Mouse (Mus musculus): Measurements from ENCODE around the gene Syt9. TPM values are rescaled to one million over a fixed set of nuclear protein-coding genes. Genes with fewer than 3 reads are reported as not detected.

Syt9 gene
- total and polyA plus RNA-seq, 2 experiments from 2014 or later: 14.2 to 35.2 TPM

- Histone ChIP-seq H3K4me3 (ENCODE audit: low read depth, low read length) (no peak overlapping the region), H3K27ac (ENCODE audit: low read depth, low read length) (no peak overlapping the region), H3K4me2 (ENCODE audit: low read depth, low read length, poor library complexity, severe bottlenecking) (no peak overlapping the region), H3K27me3 (ENCODE audit: insufficient read depth, low read length) (no peaks in the 10 kb centered on the region), H3K9me3 (ENCODE audit: low read length) (no peaks in the 10 kb centered on the region), H3K36me3 (ENCODE audit: insufficient read depth, low read length) (no peaks in the 10 kb centered on the region), H3K9ac (replicated peaks; ENCODE audit: low read length, poor library complexity, severe bottlenecking) (no peak overlapping the region), H3K4me1 (ENCODE audit: insufficient read depth, low read length) (no peaks in the 10 kb centered on the region)
- TF ChIP-seq CTCF (IDR thresholded peaks at IDR 0.05): no peak
- 69% methylated on average over 4 of the region's 4 CpGs for WGBS
- ATAC-seq (ENCODE audit: low FRiP score): no peak
- no peak for DNase-seq (ENCODE audit: low spot score)
Observed at GRCm38 (mm10) chr7:107540034-107540433, 169.5 kb downstream of the Syt9 start.

- no peak for DNase-seq (ENCODE audit: low spot score)
- H3K4me2 ChIP-seq (ENCODE audit: low read depth, low read length, poor library complexity, severe bottlenecking): no peak overlapping the region
- TF ChIP-seq CTCF (IDR thresholded peaks at IDR 0.05): no peak
- no peaks in the 10 kb centered on the region for H3K9me3 ChIP-seq (ENCODE audit: low read length)
- H3K4me1 ChIP-seq (ENCODE audit: insufficient read depth, low read length): no peaks in the 10 kb centered on the region
- H3K4me3 ChIP-seq (ENCODE audit: low read depth, low read length): no peak overlapping the region
- no peak overlapping the region for H3K27ac ChIP-seq (ENCODE audit: low read depth, low read length)
- no peaks in the 10 kb centered on the region for H3K27me3 ChIP-seq (ENCODE audit: insufficient read depth, low read length)
- 56% methylated on average over 1 of the region's 1 CpGs for WGBS
- H3K36me3 ChIP-seq (ENCODE audit: insufficient read depth, low read length): no peaks in the 10 kb centered on the region
- no peak for ATAC-seq (ENCODE audit: low FRiP score)
- H3K9ac ChIP-seq (replicated peaks; ENCODE audit: low read length, poor library complexity, severe bottlenecking): no peak overlapping the region
Observed at GRCm38 (mm10) chr7:107545011-107545410, 174.5 kb downstream of the Syt9 start.

GRCm38 (mm10) chr7:107547872-107548271, 177.3 kb downstream of the Syt9 start:
- no peak overlapping the region for H3K27ac ChIP-seq (ENCODE audit: low read depth, low read length)
- no peak for TF ChIP-seq CTCF (IDR thresholded peaks at IDR 0.05)

GRCm38 (mm10) chr7:107553461-107553860, 182.9 kb downstream of the Syt9 start:
- Histone ChIP-seq H3K27me3 (ENCODE audit: insufficient read depth, low read length) (no peaks in the 10 kb centered on the region), H3K4me2 (ENCODE audit: low read depth, low read length, poor library complexity, severe bottlenecking) (no peak overlapping the region), H3K27ac (ENCODE audit: low read depth, low read length) (no peak overlapping the region), H3K9me3 (ENCODE audit: low read length) (no peaks in the 10 kb centered on the region), H3K36me3 (ENCODE audit: insufficient read depth, low read length) (no peaks in the 10 kb centered on the region), H3K9ac (replicated peaks; ENCODE audit: low read length, poor library complexity, severe bottlenecking) (no peak overlapping the region), H3K4me1 (ENCODE audit: insufficient read depth, low read length) (no peaks in the 10 kb centered on the region), H3K4me3 (ENCODE audit: low read depth, low read length) (no peak overlapping the region)
- WGBS: 64% methylated on average over 1 of the region's 1 CpGs
- no peak for ATAC-seq (ENCODE audit: low FRiP score)
- DNase-seq (ENCODE audit: low spot score): no peak
- no peak for TF ChIP-seq CTCF (IDR thresholded peaks at IDR 0.05)

More at GRCm38 (mm10) chr7:107547872-107548271, 177.3 kb downstream of the Syt9 start:
- Histone ChIP-seq H3K36me3 (ENCODE audit: insufficient read depth, low read length) (no peaks in the 10 kb centered on the region), H3K4me2 (ENCODE audit: low read depth, low read length, poor library complexity, severe bottlenecking) (no peak overlapping the region), H3K9ac (replicated peaks; ENCODE audit: low read length, poor library complexity, severe bottlenecking) (no peak overlapping the region), H3K4me1 (ENCODE audit: insufficient read depth, low read length) (no peaks in the 10 kb centered on the region), H3K4me3 (ENCODE audit: low read depth, low read length) (no peak overlapping the region), H3K9me3 (ENCODE audit: low read length) (no peaks in the 10 kb centered on the region), H3K27me3 (ENCODE audit: insufficient read depth, low read length) (no peaks in the 10 kb centered on the region)
- no peak for DNase-seq (ENCODE audit: low spot score)
- WGBS: 92% methylated on average over 3 of the region's 3 CpGs
- no peak for ATAC-seq (ENCODE audit: low FRiP score)

- no peak for DNase-seq (ENCODE audit: low spot score)
- peak; percentile 49 for TF ChIP-seq CTCF (IDR thresholded peaks at IDR 0.05)
- 86% methylated on average over 3 of the region's 3 CpGs for WGBS
- Histone ChIP-seq H3K9ac (replicated peaks; ENCODE audit: low read length, poor library complexity, severe bottlenecking) (no peak overlapping the region), H3K27ac (ENCODE audit: low read depth, low read length) (no peak overlapping the region), H3K4me1 (ENCODE audit: insufficient read depth, low read length) (no peaks in the 10 kb centered on the region), H3K4me3 (ENCODE audit: low read depth, low read length) (no peak overlapping the region), H3K9me3 (ENCODE audit: low read length) (no peaks in the 10 kb centered on the region), H3K4me2 (ENCODE audit: low read depth, low read length, poor library complexity, severe bottlenecking) (no peak overlapping the region), H3K27me3 (ENCODE audit: insufficient read depth, low read length) (no peaks in the 10 kb centered on the region), H3K36me3 (ENCODE audit: insufficient read depth, low read length) (no peaks in the 10 kb centered on the region)
- no peak for ATAC-seq (ENCODE audit: low FRiP score)
Observed at GRCm38 (mm10) chr7:107555906-107556305, 185.4 kb downstream of the Syt9 start.

GRCm38 (mm10) chr7:107560675-107561074, 190.1 kb downstream of the Syt9 start:
- Histone ChIP-seq H3K9me3 (ENCODE audit: low read length) (no peaks in the 10 kb centered on the region; the same call in 1 of the 2 replicates), H3K27ac (ENCODE audit: low read depth, low read length) (no peak overlapping the region), H3K27me3 (ENCODE audit: insufficient read depth, low read length) (no peaks in the 10 kb centered on the region), H3K36me3 (ENCODE audit: insufficient read depth, low read length) (no peaks in the 10 kb centered on the region), H3K4me3 (ENCODE audit: low read depth, low read length) (no peak overlapping the region), H3K4me1 (ENCODE audit: insufficient read depth, low read length) (no peaks in the 10 kb centered on the region), H3K9ac (replicated peaks; ENCODE audit: low read length, poor library complexity, severe bottlenecking) (no peak overlapping the region), H3K4me2 (ENCODE audit: low read depth, low read length, poor library complexity, severe bottlenecking) (no peak overlapping the region)
- no peak for TF ChIP-seq CTCF (IDR thresholded peaks at IDR 0.05)
- no peak for ATAC-seq (ENCODE audit: low FRiP score)
- 66% methylated on average over 2 of the region's 2 CpGs for WGBS
- DNase-seq (ENCODE audit: low spot score): no peak

Measured in midbrain, postnatal 0 days (tissue).